Mouse (Mus musculus) embryonic stem cell, embryonic (primary cell): ENCODE measurements around the gene A830018L16Rik.

ENCODE experiments used
- CTCF ChIA-PET, 4 experiments: fragments of 300-600 bp in 2 of 4; fragments of 350-600 bp in 2 of 4; sonication (Branson Sonifier 250); formaldehyde crosslinking; loops; one replicate each; lab custom pipeline; 2022; ENCODE audit warnings: inconsistent platforms in 2 of 4; lab: Charles Lee
- POLR2A ChIA-PET, 4 experiments: fragments of 300-600 bp in 2 of 4; fragments of 350-600 bp in 2 of 4; sonication (Branson Sonifier 250); formaldehyde crosslinking; loops; one replicate each; lab custom pipeline; 2022; ENCODE audit warnings: antibody characterized with exemption in 4 of 4, inconsistent platforms in 1 of 4; lab: Charles Lee

A830018L16Rik gene

GRCm38 (mm10) chr1:11567300-11567885, 153.5 kb downstream of the A830018L16Rik start:
- ChIA-PET CTCF (no interaction called here), POLR2A (no interaction called here)

GRCm38 (mm10) chr1:11570274-11570673, 156.4 kb downstream of the A830018L16Rik start:
- CTCF ChIA-PET, result no interaction called here
- POLR2A ChIA-PET, result no interaction called here

- CTCF ChIA-PET, result no interaction called here
- POLR2A ChIA-PET, result no interaction called here
These were observed 159.6 kb downstream of the A830018L16Rik start for GRCm38 (mm10) chr1:11573462-11573861.

- ChIA-PET CTCF (no interaction called here), POLR2A (no interaction called here)
These were observed 166.1 kb downstream of the A830018L16Rik start for GRCm38 (mm10) chr1:11580026-11580425.

- POLR2A ChIA-PET, result interaction anchor here in 1 of 4 experiments (0.6 kb wide), 1 partner anchor 397 kb away, joined by 4 read pairs; no protein-coding TSS in a partner anchor
These were observed 174.4 kb downstream of the A830018L16Rik start for GRCm38 (mm10) chr1:11588305-11588704.

GRCm38 (mm10) chr1:11650137-11650536, 236.2 kb downstream of the A830018L16Rik start:
- CTCF ChIA-PET, result interaction anchor here in 2 of 4 experiments (0.7 to 1.6 kb wide), 2 partner anchors 7 to 80 kb away, joined by 4 to 7 read pairs; no protein-coding TSS in a partner anchor
- POLR2A ChIA-PET, result no interaction called here

More at GRCm38 (mm10) chr1:11588305-11588704, 174.4 kb downstream of the A830018L16Rik start:
- CTCF ChIA-PET, result no interaction called here

- ChIA-PET POLR2A (no interaction called here), CTCF (interaction anchor here in 1 of 4 experiments (0.7 kb wide), 1 partner anchor 817 kb away, joined by 3 read pairs; no protein-coding TSS in a partner anchor)
These were observed 238.9 kb downstream of the A830018L16Rik start for GRCm38 (mm10) chr1:11652773-11653172.

- POLR2A ChIA-PET, result no interaction called here
- CTCF ChIA-PET, result interaction anchor here in 2 of 4 experiments (0.6 to 1.0 kb wide), 3 partner anchors 8 to 1180 kb away, joined by 3 to 5 read pairs (median 4); no protein-coding TSS in a partner anchor
These were observed 243.6 kb downstream of the A830018L16Rik start for GRCm38 (mm10) chr1:11657341-11658060.

GRCm38 (mm10) chr1:11658061-11658625, 244.2 kb downstream of the A830018L16Rik start:
- ChIA-PET CTCF (interaction anchor here in 2 of 4 experiments (0.6 to 1.0 kb wide), 2 partner anchors 898 to 1179 kb away, joined by 3 to 5 read pairs; no protein-coding TSS in a partner anchor), POLR2A (no interaction called here)

GRCm38 (mm10) chr1:11744749-11745314, 330.9 kb downstream of the A830018L16Rik start:
- CTCF ChIA-PET, result no interaction called here
- POLR2A ChIA-PET, result no interaction called here

- POLR2A ChIA-PET, result interaction anchor here in 1 of 4 experiments (1.0 kb wide), 1 partner anchor 26 kb away, joined by 3 read pairs; no protein-coding TSS in a partner anchor
- CTCF ChIA-PET, result no interaction called here
These were observed 334.5 kb downstream of the A830018L16Rik start for GRCm38 (mm10) chr1:11748424-11748823.

GRCm38 (mm10) chr1:11750065-11750464, 336.2 kb downstream of the A830018L16Rik start:
- ChIA-PET POLR2A (no interaction called here), CTCF (no interaction called here)

GRCm38 (mm10) chr1:11750607-11751006, 336.7 kb downstream of the A830018L16Rik start:
- ChIA-PET CTCF (no interaction called here), POLR2A (no interaction called here)

GRCm38 (mm10) chr1:11751996-11752395, 338.1 kb downstream of the A830018L16Rik start:
- CTCF ChIA-PET, result no interaction called here
- POLR2A ChIA-PET, result interaction anchor here in 1 of 4 experiments (0.6 kb wide), 1 partner anchor 24 kb away, joined by 3 read pairs; no protein-coding TSS in a partner anchor

- CTCF ChIA-PET, result interaction anchor here in 1 of 4 experiments (0.7 kb wide), 1 partner anchor 185 kb away, joined by 7 read pairs; no protein-coding TSS in a partner anchor
- POLR2A ChIA-PET, result no interaction called here
These were observed 374.4 kb downstream of the A830018L16Rik start for GRCm38 (mm10) chr1:11788264-11788663.

GRCm38 (mm10) chr1:11792820-11793219, 378.9 kb downstream of the A830018L16Rik start:
- CTCF ChIA-PET, result no interaction called here

GRCm38 (mm10) chr1:11795666-11796065, 381.8 kb downstream of the A830018L16Rik start:
- ChIA-PET POLR2A (no interaction called here), CTCF (no interaction called here)

More at GRCm38 (mm10) chr1:11792820-11793219, 378.9 kb downstream of the A830018L16Rik start:
- POLR2A ChIA-PET, result no interaction called here

GRCm38 (mm10) chr1:11872847-11873246, 458.9 kb downstream of the A830018L16Rik start:
- CTCF ChIA-PET, result no interaction called here
- POLR2A ChIA-PET, result no interaction called here

GRCm38 (mm10) chr1:11873573-11873972, 459.7 kb downstream of the A830018L16Rik start:
- POLR2A ChIA-PET, result interaction anchor here in 1 of 4 experiments (0.5 kb wide), 1 partner anchor 833 kb away, joined by 3 read pairs; no protein-coding TSS in a partner anchor
- CTCF ChIA-PET, result no interaction called here
